Mouse (Mus musculus): ENCODE measurements at regions not wholly inside any gene's neighbourhood (a gene's known extent, or its start where the extent isn't known, plus 50 kb on each side); places are given as distances from the start of the nearest gene placed in this dataset.
A peak's percentile ranks its signal among the peaks of the same experiment; 100 is the strongest.

GRCm38 (mm10) chr13:37671109-37671508 is 107.1 kb upstream of the Rreb1 start:
- Histone ChIP-seq H3K9me3 (no peaks in the 10 kb centered on the region), H3K27me3 (no peaks in the 10 kb centered on the region), H3K4me1 (no peaks in the 10 kb centered on the region), H3K27ac (no peak overlapping the region), H3K9ac (no peak overlapping the region), H3K4me3 (no peak overlapping the region), H3K4me2 (no peak overlapping the region), H3K36me3 (no peaks in the 10 kb centered on the region)
- 82% methylated on average over 5 of the region's 5 CpGs for WGBS
- ATAC-seq (ENCODE audit: insufficient number of reproducible peaks, insufficient read depth, low FRiP score, low TSS enrichment, low read depth), result no peak

DNA sequence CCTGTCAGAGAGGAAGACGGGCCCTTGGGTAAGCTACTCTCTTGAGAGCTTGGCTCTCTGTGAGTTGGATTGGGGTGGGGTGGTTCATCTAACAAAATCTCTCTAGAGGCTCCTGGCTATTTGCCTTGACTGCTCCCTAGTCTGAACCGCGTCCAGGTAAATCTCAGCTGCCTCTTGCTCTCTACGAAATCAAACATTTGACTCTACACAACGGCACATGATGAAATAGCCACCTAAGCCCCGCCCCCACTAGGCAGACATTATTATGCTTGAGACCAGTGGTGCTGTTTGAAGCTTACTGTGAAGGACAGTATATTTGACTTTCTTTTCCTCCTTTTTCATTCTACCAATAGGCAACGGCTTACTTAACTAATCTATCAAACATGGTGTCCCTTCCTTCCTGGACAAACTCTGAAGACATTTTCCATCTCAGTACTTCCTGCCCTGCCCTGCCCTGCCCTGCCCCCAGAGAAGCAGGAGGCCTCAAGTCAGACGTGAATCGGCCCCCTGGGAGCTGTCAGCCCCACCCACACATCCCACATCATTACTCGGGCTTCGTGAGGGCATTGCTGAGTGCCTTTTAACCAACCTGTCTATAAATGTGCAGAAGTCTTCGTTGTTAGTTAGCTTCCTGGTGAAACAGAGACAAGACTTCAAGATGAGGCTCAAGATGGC is 103.4 kb upstream of the Rreb1 start:
- 73% methylated on average over 12 of the region's 12 CpGs for WGBS
- no peaks in the 10 kb centered on the region for H3K9me3 ChIP-seq
- no peak for ATAC-seq (ENCODE audit: insufficient number of reproducible peaks, insufficient read depth, low FRiP score, low TSS enrichment, low read depth)
- H3K4me1 ChIP-seq, result no peaks in the 10 kb centered on the region
- H3K4me3 ChIP-seq, result no peak overlapping the region
- H3K27ac ChIP-seq, result no peak overlapping the region
- no peaks in the 10 kb centered on the region for H3K27me3 ChIP-seq
- no peak overlapping the region for H3K4me2 ChIP-seq
- H3K36me3 ChIP-seq, result no peaks in the 10 kb centered on the region
- no peak overlapping the region for H3K9ac ChIP-seq

DNA sequence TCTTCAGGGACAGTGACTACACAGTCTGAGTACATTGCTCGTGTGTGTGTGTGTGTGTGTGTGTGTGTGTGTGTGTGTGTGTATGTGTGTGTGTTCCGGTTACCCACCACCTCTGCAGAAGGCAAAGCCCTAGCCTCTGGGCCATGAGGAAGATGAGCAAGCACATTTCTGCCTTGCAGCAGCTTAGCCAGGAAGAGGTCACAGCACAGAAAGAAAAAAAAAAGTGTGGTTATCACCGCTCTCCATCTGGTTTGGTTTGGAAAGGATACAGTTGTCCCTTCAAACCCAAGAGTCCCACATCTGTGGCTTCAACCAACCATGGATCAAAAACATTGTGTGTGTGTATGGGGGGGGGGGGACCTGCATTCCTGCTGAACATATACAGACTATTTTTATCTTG is 102.5 kb upstream of the Rreb1 start:
- 87% methylated on average over 3 of the region's 3 CpGs for WGBS
- H3K4me1 ChIP-seq, result no peaks in the 10 kb centered on the region
- H3K4me2 ChIP-seq, result no peak overlapping the region
- H3K27ac ChIP-seq, result no peak overlapping the region
- H3K4me3 ChIP-seq, result no peak overlapping the region
- H3K9ac ChIP-seq, result no peak overlapping the region
- ATAC-seq (ENCODE audit: insufficient number of reproducible peaks, insufficient read depth, low FRiP score, low TSS enrichment, low read depth), result no peak
- no peaks in the 10 kb centered on the region for H3K27me3 ChIP-seq
- no peaks in the 10 kb centered on the region for H3K36me3 ChIP-seq
- H3K9me3 ChIP-seq, result no peaks in the 10 kb centered on the region

DNA sequence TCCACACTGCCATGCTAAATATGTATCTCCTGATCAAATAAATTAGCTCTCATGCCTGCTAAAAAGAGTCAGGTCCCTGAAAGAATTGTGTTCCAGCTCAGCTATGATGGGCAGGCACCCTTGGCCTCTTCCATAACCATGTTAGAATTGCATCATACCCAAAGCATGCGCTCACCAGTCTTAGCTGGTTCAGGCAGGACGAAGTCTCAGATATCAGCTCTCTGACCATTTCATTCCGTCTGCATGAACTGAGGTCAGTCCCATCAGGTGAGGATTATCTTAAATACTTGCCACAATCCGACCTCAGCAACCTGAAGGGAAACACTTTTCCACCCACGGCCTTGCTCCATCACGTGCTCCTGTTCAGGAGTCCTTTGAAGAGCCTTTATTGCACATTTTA is 101.3 kb upstream of the Rreb1 start:
- 74% methylated on average over 6 of the region's 6 CpGs for WGBS
- Histone ChIP-seq H3K4me1 (no peaks in the 10 kb centered on the region), H3K9me3 (no peaks in the 10 kb centered on the region), H3K4me3 (no peak overlapping the region), H3K27ac (no peak overlapping the region), H3K36me3 (no peaks in the 10 kb centered on the region), H3K4me2 (no peak overlapping the region), H3K9ac (no peak overlapping the region), H3K27me3 (no peaks in the 10 kb centered on the region)
- ATAC-seq (ENCODE audit: insufficient number of reproducible peaks, insufficient read depth, low FRiP score, low TSS enrichment, low read depth), result no peak

DNA sequence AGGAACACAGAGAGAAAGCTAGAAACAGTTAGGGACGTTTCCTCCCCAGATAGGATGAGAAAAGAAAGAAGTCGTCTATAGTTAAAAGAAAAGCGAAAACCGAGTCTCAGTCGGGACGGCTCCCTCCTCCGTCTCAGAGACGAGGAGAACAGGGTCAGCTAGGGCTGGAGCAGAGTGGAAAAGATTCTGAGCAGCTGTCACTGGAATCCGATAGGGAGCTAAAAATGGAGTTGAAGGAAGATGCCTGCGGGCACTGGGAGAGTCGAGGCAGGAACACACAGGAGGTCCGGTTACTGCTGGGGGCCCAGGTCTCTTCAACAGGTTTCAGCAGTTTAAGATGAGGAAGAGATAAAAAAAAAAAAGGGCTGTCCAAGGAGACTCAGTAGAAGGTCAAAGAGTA is 99.9 kb upstream of the Rreb1 start:
- no peak for ATAC-seq (ENCODE audit: insufficient number of reproducible peaks, insufficient read depth, low FRiP score, low TSS enrichment, low read depth)
- H3K9ac ChIP-seq, result no peak overlapping the region
- no peaks in the 10 kb centered on the region for H3K4me1 ChIP-seq
- 32% methylated on average over 12 of the region's 12 CpGs for WGBS
- H3K9me3 ChIP-seq, result no peaks in the 10 kb centered on the region
- no peak overlapping the region for H3K4me3 ChIP-seq
- H3K27ac ChIP-seq, result no peak overlapping the region
- H3K4me2 ChIP-seq, result no peak overlapping the region
- no peaks in the 10 kb centered on the region for H3K36me3 ChIP-seq
- no peaks in the 10 kb centered on the region for H3K27me3 ChIP-seq

DNA sequence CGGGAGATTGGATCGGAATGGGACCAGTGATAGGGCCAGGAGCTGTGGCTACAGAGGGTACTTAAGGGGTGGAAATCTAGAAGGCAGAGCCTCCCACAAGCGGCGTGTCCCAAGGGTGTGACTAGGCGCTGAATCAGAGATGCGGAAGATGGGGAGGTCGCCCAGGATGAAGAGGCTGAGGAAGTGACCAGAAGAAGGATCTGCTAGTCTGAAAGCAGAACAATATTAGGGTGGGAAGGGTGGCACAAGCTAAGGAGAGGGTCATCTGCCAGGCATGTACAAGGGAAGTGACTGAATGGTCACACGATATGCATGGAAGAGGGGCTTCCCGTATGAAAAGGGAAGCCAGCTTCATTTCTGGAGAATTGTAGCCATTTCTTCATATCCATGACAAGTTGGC is 99.4 kb upstream of the Rreb1 start:
- Histone ChIP-seq H3K9me3 (no peaks in the 10 kb centered on the region), H3K4me2 (no peak overlapping the region), H3K27ac (no peak overlapping the region), H3K27me3 (no peaks in the 10 kb centered on the region), H3K4me1 (no peaks in the 10 kb centered on the region), H3K9ac (no peak overlapping the region), H3K36me3 (no peaks in the 10 kb centered on the region), H3K4me3 (no peak overlapping the region)
- WGBS, result 94% methylated on average over 9 of the region's 9 CpGs
- ATAC-seq (ENCODE audit: insufficient number of reproducible peaks, insufficient read depth, low FRiP score, low TSS enrichment, low read depth), result no peak

- H3K27ac ChIP-seq, result no peak overlapping the region
- 44% methylated on average over 4 of the region's 4 CpGs for WGBS
- no peaks in the 10 kb centered on the region for H3K27me3 ChIP-seq
- no peak overlapping the region for H3K4me3 ChIP-seq
- H3K4me1 ChIP-seq, result no peaks in the 10 kb centered on the region
- peak; percentile 43; the same call in 1 of the 2 replicates for ATAC-seq (ENCODE audit: insufficient number of reproducible peaks, insufficient read depth, low FRiP score, low TSS enrichment, low read depth)
- no peaks in the 10 kb centered on the region for H3K36me3 ChIP-seq
- H3K4me2 ChIP-seq, result no peak overlapping the region
- no peaks in the 10 kb centered on the region for H3K9me3 ChIP-seq
- H3K9ac ChIP-seq, result no peak overlapping the region
Observed at GRCm38 (mm10) chr13:37680837-37681619, 97.2 kb upstream of the Rreb1 start.

DNA sequence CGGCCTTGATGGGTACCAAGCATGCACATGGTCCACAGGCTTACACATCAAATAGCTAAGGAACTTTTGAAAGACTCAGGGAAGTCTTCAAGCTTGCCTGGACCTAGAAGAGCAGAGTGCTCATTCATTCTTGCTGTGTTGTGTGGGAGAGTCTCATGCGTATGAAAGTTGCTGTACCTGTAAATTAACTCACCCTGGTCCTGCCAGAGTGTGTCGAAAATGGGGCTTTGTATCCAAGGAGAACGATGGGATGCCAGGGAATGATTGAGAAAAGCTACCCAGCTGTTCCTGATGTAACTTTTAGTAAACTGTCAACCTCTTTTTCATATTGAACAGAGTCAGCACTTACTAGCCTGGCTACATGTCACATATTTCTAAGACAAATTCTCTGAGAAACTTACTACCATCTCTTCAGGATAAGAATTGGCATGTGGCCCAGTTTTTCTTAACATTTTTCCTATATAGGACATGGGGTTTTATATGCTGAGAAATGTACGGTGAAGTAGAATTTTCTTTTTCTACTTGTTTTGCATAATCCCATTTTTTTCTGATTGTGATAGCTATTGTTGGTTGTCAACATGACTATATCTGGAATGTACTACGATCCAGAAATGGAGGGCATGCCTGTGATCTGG is 95.0 kb upstream of the Rreb1 start:
- Histone ChIP-seq H3K9ac (no peak overlapping the region), H3K36me3 (no peaks in the 10 kb centered on the region), H3K4me1 (no peaks in the 10 kb centered on the region), H3K27me3 (no peaks in the 10 kb centered on the region), H3K4me3 (no peak overlapping the region), H3K9me3 (no peaks in the 10 kb centered on the region), H3K27ac (no peak overlapping the region), H3K4me2 (no peak overlapping the region)
- ATAC-seq (ENCODE audit: insufficient number of reproducible peaks, insufficient read depth, low FRiP score, low TSS enrichment, low read depth), result no peak
- WGBS, result 73% methylated on average over 6 of the region's 6 CpGs

DNA sequence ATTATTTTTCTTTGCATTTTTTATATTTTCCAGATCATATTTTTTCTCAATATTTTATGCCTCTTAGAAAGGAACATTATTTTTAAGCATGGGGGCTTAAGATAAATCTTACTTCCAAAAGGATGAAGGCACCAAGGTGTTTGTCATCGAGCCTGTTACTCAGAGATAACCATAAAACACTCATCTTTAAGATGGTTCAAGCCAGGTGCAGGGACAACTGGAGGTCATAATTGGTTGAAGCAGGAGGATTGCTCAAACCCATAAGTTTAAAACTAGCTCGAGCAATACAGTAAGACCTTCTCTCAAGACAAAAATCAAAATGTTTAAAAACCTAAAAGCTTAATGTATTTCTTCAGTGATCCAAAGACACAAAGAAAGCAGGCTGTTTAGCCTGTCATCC is 92.6 kb upstream of the Rreb1 start:
- Histone ChIP-seq H3K4me1 (no peaks in the 10 kb centered on the region), H3K4me2 (no peak overlapping the region), H3K27me3 (no peaks in the 10 kb centered on the region), H3K9me3 (no peaks in the 10 kb centered on the region), H3K36me3 (no peaks in the 10 kb centered on the region), H3K9ac (no peak overlapping the region), H3K4me3 (no peak overlapping the region), H3K27ac (no peak overlapping the region)
- WGBS, result 81% methylated on average over 2 of the region's 2 CpGs
- no peak for ATAC-seq (ENCODE audit: insufficient number of reproducible peaks, insufficient read depth, low FRiP score, low TSS enrichment, low read depth)

GRCm38 (mm10) chr13:37686109-37686508 is 92.1 kb upstream of the Rreb1 start:
- Histone ChIP-seq H3K9ac (no peak overlapping the region), H3K27ac (no peak overlapping the region), H3K9me3 (no peaks in the 10 kb centered on the region), H3K4me2 (no peak overlapping the region), H3K27me3 (no peaks in the 10 kb centered on the region), H3K4me3 (no peak overlapping the region), H3K36me3 (no peaks in the 10 kb centered on the region), H3K4me1 (no peaks in the 10 kb centered on the region)
- no peak for ATAC-seq (ENCODE audit: insufficient number of reproducible peaks, insufficient read depth, low FRiP score, low TSS enrichment, low read depth)
- 65% methylated on average over 2 of the region's 2 CpGs for WGBS

DNA sequence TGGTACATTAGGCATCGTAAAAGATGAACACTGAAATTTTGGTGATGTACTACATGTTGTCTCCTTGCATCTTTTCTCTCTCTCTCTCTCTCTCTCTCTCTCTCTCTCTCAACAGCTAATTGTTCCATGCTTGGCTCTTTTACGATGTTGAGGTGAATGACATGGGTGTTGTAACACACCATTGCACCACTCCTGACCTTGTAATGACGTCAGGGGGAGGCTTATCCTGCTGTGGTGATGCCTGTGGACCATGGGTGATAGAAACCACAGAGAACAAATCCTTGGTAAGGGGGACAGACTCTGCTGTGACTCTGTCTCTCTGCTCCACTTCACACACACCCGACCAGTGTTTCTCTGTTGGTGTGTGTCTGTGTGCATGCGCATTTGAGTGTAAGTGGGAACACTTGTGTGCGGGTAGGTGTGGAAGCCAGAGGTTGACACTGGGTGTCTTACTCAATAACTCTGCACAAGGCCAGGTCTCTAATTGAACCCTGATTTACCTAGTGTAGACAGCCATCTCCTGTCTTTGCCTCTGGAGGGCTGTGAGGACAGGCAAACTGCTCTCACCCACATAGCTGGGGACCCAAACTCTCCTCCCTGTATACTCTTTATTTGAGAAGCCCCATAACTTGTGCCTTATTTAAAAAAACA is 88.9 kb upstream of the Rreb1 start:
- Histone ChIP-seq H3K9me3 (no peaks in the 10 kb centered on the region), H3K4me3 (no peak overlapping the region), H3K36me3 (no peaks in the 10 kb centered on the region), H3K27ac (no peak overlapping the region), H3K9ac (no peak overlapping the region), H3K4me1 (no peaks in the 10 kb centered on the region), H3K27me3 (no peaks in the 10 kb centered on the region), H3K4me2 (no peak overlapping the region)
- no peak for ATAC-seq (ENCODE audit: insufficient number of reproducible peaks, insufficient read depth, low FRiP score, low TSS enrichment, low read depth)
- WGBS, result 87% methylated on average over 6 of the region's 6 CpGs
